Mouse (Mus musculus): ENCODE measurements around the gene Ssbp4. TPM values are rescaled to one million over a fixed set of nuclear protein-coding genes. Genes with fewer than 3 reads are reported as not detected.

Ssbp4 gene
- total RNA-seq, 1 experiment: 85.5 TPM

DNA sequence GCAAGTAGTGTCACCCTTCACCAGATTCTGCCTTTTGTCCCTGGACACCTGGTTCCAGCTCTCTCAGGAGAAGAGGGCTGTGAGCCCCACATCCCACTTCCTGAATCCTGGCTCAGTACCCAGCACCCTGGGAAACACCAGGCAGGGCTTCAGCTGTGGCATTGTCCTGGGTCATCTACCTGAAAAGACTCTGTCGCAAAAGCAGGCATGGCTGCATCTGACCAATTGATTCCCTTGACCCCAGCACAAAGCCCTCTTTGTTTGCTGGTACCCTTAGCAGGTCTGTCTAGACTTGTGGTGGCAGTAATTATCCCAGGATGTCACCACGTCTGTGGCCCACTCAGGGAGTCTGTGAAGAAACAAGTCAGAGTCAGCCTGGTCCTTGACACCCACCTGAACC lies 46.8 kb upstream of the Ssbp4 start:
- no peak for DNase-seq (ENCODE audit: low read depth, low spot score)
- in situ Hi-C loops (cut with MboI; ENCODE audit: low sequenced_read_pairs in 2 of 2, unreplicated experiment in 2 of 2): no loop called here
- H3K36me3 ChIP-seq (ENCODE audit: control insufficient read depth, insufficient read depth, low read length, poor library complexity, severe bottlenecking): peaks cover 20% of the 10 kb centered on the region; the same call in 1 of the 2 replicates
- no peak overlapping the region for H3K9ac ChIP-seq (ENCODE audit: insufficient read depth, low read depth, low read length, poor library complexity, severe bottlenecking)
- TF ChIP-seq ZNF384 (IDR thresholded peaks at IDR 0.05; ENCODE audit: low read depth, low read length) (no peak), HCFC1 (IDR thresholded peaks at IDR 0.05; ENCODE audit: borderline replicate concordance, insufficient read depth, low read length) (no peak), CHD2 (IDR thresholded peaks at IDR 0.05; ENCODE audit: low read depth, low read length) (no peak), ZC3H11A (IDR thresholded peaks at IDR 0.05; ENCODE audit: borderline replicate concordance, low read depth, low read length) (no peak), MAFK (IDR thresholded peaks at IDR 0.05; ENCODE audit: insufficient read depth, low read depth, low read length) (no peak)
- no peaks in the 10 kb centered on the region for H3K9me3 ChIP-seq (ENCODE audit: control insufficient read depth, insufficient read depth, low read depth, low read length)
- H3K4me3 ChIP-seq (ENCODE audit: insufficient read depth in 1 of 2, low read depth in 1 of 2, low read length in 2 of 2, poor library complexity in 1 of 2, severe bottlenecking in 1 of 2): no peak overlapping the region
- peaks cover 4 to 21% of the 10 kb centered on the region in 2 experiments; a peak in 3 of 4 replicates for H3K4me1 ChIP-seq (ENCODE audit: control insufficient read depth in 2 of 2, insufficient read depth in 2 of 2, low read length in 2 of 2, poor library complexity in 1 of 2)
- H3K27ac ChIP-seq (ENCODE audit: insufficient read depth, low read depth, low read length, poor library complexity, severe bottlenecking): 0 out of 2 replicates have a peak overlapping the region, but pooled peaks have one; percentile 8

DNA sequence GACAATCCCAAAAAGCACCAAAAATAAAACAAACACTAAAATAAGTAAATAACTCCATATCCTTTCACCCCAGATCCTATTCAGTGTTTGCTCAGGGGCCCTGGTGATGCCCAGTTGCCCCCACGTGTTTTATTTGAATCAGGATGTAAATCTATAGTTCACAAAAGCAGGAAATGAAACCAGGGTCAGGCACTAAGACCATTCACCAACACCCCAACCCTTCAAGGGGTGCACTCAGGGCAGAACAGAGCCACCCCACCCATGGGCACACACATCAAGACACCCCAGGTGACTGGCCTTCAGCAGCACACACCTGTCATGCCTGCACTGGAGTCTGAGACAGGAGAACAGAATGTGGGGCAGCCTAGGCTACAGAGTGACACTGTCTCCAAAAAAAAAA lies 45.4 kb upstream of the Ssbp4 start:
- in situ Hi-C loops (cut with MboI; ENCODE audit: low sequenced_read_pairs in 2 of 2, unreplicated experiment in 2 of 2): no loop called here
- peaks cover 6 to 29% of the 10 kb centered on the region in 2 experiments; a peak in 3 of 4 replicates for H3K4me1 ChIP-seq (ENCODE audit: control insufficient read depth in 2 of 2, insufficient read depth in 2 of 2, low read length in 2 of 2, poor library complexity in 1 of 2)
- H3K4me3 ChIP-seq (ENCODE audit: insufficient read depth in 1 of 2, low read depth in 1 of 2, low read length in 2 of 2, poor library complexity in 1 of 2, severe bottlenecking in 1 of 2): no peak overlapping the region
- H3K27ac ChIP-seq (ENCODE audit: insufficient read depth, low read depth, low read length, poor library complexity, severe bottlenecking): no peak overlapping the region
- DNase-seq (ENCODE audit: low read depth, low spot score): no peak
- H3K9me3 ChIP-seq (ENCODE audit: control insufficient read depth, insufficient read depth, low read depth, low read length): no peaks in the 10 kb centered on the region
- no peak overlapping the region for H3K9ac ChIP-seq (ENCODE audit: insufficient read depth, low read depth, low read length, poor library complexity, severe bottlenecking)
- TF ChIP-seq MAFK (IDR thresholded peaks at IDR 0.05; ENCODE audit: insufficient read depth, low read depth, low read length) (no peak), ZNF384 (IDR thresholded peaks at IDR 0.05; ENCODE audit: low read depth, low read length) (no peak)
- peaks cover 23% of the 10 kb centered on the region; the same call in 1 of the 2 replicates for H3K36me3 ChIP-seq (ENCODE audit: control insufficient read depth, insufficient read depth, low read length, poor library complexity, severe bottlenecking)

DNA sequence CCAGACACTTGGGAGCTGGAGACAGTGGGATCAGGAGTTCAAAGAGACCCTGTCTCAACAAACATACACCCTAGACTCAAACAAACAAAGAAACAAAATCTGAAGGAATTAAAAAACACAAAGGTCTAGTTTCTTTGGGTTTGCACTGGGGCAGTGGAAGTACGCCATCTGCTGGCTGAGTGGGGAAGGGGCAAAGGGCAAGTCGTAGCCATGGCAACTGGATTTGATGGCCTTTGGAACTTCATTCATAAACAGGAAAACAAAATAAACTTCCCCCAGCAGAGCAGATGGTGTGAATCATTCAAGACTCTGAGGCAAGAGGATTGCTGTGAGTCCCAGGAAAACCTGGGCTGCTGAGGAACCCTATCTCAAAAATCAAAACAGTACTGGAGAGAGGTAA lies 44.6 kb upstream of the Ssbp4 start:
- DNase-seq (ENCODE audit: low read depth, low spot score): no peak
- Histone ChIP-seq H3K4me1 (ENCODE audit: control insufficient read depth in 2 of 2, insufficient read depth in 2 of 2, low read length in 2 of 2, poor library complexity in 1 of 2) (peaks cover 13 to 33% of the 10 kb centered on the region in 2 experiments; a peak in 3 of 4 replicates), H3K9ac (ENCODE audit: insufficient read depth, low read depth, low read length, poor library complexity, severe bottlenecking) (no peak overlapping the region), H3K36me3 (ENCODE audit: control insufficient read depth, insufficient read depth, low read length, poor library complexity, severe bottlenecking) (peaks cover 23% of the 10 kb centered on the region; the same call in 1 of the 2 replicates), H3K27ac (ENCODE audit: insufficient read depth, low read depth, low read length, poor library complexity, severe bottlenecking) (no peak overlapping the region), H3K9me3 (ENCODE audit: control insufficient read depth, insufficient read depth, low read depth, low read length) (no peaks in the 10 kb centered on the region), H3K4me3 (ENCODE audit: insufficient read depth in 1 of 2, low read depth in 1 of 2, low read length in 2 of 2, poor library complexity in 1 of 2, severe bottlenecking in 1 of 2) (no peak overlapping the region)
- in situ Hi-C loops (cut with MboI; ENCODE audit: low sequenced_read_pairs in 2 of 2, unreplicated experiment in 2 of 2): no loop called here
- TF ChIP-seq MAFK (IDR thresholded peaks at IDR 0.05; ENCODE audit: insufficient read depth, low read depth, low read length) (no peak), ZC3H11A (IDR thresholded peaks at IDR 0.05; ENCODE audit: borderline replicate concordance, low read depth, low read length) (0 out of 2 replicates have a peak, but pooled peaks have one; percentile 0), CHD2 (IDR thresholded peaks at IDR 0.05; ENCODE audit: low read depth, low read length) (no peak), HCFC1 (IDR thresholded peaks at IDR 0.05; ENCODE audit: borderline replicate concordance, insufficient read depth, low read length) (no peak), ZNF384 (IDR thresholded peaks at IDR 0.05; ENCODE audit: low read depth, low read length) (no peak)

DNA sequence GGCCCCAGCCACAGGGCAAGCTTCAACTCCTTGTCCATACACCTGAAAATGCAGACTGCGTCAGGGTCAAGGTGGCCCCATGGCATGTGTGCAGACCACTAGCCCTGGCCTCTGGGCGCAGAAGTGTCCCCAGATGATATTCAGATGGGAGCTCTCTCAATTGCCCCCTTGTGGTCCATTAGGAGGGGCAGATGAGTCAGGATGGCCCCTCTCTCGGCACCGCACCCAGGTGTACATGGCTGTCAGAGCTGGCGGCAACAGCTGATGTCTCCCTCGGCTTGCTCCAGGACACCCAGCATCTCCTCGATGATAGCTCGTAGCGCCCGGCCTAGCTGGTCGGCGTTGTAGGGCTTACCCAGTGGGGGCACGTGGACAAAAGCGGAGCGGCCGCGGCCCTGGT lies 41.7 kb upstream of the Ssbp4 start:
- Histone ChIP-seq H3K9me3 (ENCODE audit: control insufficient read depth, insufficient read depth, low read depth, low read length) (no peaks in the 10 kb centered on the region), H3K27ac (ENCODE audit: insufficient read depth, low read depth, low read length, poor library complexity, severe bottlenecking) (no peak overlapping the region; the same call in 1 of the 2 replicates), H3K4me3 (ENCODE audit: insufficient read depth in 1 of 2, low read depth in 1 of 2, low read length in 2 of 2, poor library complexity in 1 of 2, severe bottlenecking in 1 of 2) (peak overlapping the region in 1 of 2 experiments; percentile 18), H3K36me3 (ENCODE audit: control insufficient read depth, insufficient read depth, low read length, poor library complexity, severe bottlenecking) (peaks cover 20% of the 10 kb centered on the region; the same call in 1 of the 2 replicates), H3K9ac (ENCODE audit: insufficient read depth, low read depth, low read length, poor library complexity, severe bottlenecking) (peak overlapping the region; percentile 46; the same call in 1 of the 2 replicates), H3K4me1 (ENCODE audit: control insufficient read depth in 2 of 2, insufficient read depth in 2 of 2, low read length in 2 of 2, poor library complexity in 1 of 2) (peaks cover 19 to 46% of the 10 kb centered on the region in 2 experiments)
- TF ChIP-seq ZC3H11A (IDR thresholded peaks at IDR 0.05; ENCODE audit: borderline replicate concordance, low read depth, low read length) (no peak), CHD2 (IDR thresholded peaks at IDR 0.05; ENCODE audit: low read depth, low read length) (no peak), ZNF384 (IDR thresholded peaks at IDR 0.05; ENCODE audit: low read depth, low read length) (no peak), MAFK (IDR thresholded peaks at IDR 0.05; ENCODE audit: insufficient read depth, low read depth, low read length) (no peak), HCFC1 (IDR thresholded peaks at IDR 0.05; ENCODE audit: borderline replicate concordance, insufficient read depth, low read length) (no peak)
- DNase-seq (ENCODE audit: low read depth, low spot score): no peak
- in situ Hi-C loops (cut with MboI; ENCODE audit: low sequenced_read_pairs in 2 of 2, unreplicated experiment in 2 of 2): no loop called here

Measured in ES-E14 (cell line).